Mouse (Mus musculus): Measurements from ENCODE around the gene Tapt1. TPM values are rescaled to one million over a fixed set of nuclear protein-coding genes. Genes with fewer than 3 reads are reported as not detected.

Tapt1 gene
- polyA plus RNA-seq, 1 experiment from 2014 or later: 32.3 TPM

DNA sequence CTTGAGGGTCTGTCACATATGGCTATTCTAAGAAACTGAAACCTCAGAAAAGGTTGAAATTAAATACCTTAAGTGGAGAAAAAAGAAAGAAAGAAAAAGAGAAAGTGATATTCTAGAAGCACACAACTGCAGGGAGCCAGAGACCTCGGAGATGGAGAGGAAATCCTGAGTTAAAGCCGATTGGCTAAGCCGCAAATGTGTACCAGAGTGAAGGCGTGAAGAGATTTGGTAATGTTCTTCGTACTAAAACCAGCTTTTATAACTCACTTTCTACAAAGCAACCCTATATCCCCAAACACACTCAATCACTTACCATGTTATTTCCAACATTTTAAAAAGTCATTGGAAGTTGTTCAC lies 8.8 kb downstream of the Tapt1 start:
- ATAC-seq (ENCODE audit: insufficient read depth): no peak
- WGBS (ENCODE audit: insufficient replicate concordance): 76% methylated on average over 5 of the region's 5 CpGs
- H3K27ac ChIP-seq (replicated peaks): no peak overlapping the region

DNA sequence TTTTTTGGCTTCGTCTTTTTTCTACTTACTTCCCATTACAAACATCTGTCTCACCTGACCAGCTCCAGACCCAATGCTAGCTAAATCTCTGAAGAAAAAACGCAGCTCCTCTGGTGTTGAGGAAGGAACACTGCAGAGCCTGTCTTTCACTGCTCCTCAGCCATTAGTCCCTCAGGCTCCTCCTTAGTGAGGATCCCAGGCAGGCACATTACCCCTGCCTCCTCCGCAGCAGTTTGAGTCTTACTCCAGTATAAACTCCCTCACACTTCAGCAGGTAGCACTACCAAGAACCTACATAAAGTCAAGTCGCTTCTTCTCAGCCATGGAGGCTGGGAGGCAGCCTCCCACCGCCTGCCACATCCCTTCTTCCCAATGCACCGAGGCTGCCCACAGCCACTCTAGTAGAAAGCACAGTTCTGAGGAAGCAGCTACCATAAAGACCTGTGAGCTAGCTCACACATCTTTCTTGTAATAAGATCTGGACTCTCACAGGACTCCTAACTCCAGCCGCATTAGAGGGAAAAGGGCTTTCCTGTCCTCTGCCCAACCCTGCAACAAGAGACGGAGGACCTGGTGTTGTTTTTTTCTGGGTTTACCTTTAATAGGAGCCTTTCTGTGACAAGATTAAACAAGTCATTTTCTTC lies 9.3 kb downstream of the Tapt1 start:
- no peak overlapping the region for H3K27ac ChIP-seq (replicated peaks)

More for the DNA sequence above, 8.8 kb downstream of the Tapt1 start:
- Histone ChIP-seq H3K9ac (no peak overlapping the region), H3K27me3 (no peaks in the 10 kb centered on the region), H3K4me1 (replicated peaks) (peaks cover 66% of the 10 kb centered on the region), H3K9me3 (replicated peaks) (no peaks in the 10 kb centered on the region), H3K4me2 (no peak overlapping the region), H3K36me3 (replicated peaks) (peaks cover 58% of the 10 kb centered on the region), H3K4me3 (replicated peaks) (no peak overlapping the region)

DNA sequence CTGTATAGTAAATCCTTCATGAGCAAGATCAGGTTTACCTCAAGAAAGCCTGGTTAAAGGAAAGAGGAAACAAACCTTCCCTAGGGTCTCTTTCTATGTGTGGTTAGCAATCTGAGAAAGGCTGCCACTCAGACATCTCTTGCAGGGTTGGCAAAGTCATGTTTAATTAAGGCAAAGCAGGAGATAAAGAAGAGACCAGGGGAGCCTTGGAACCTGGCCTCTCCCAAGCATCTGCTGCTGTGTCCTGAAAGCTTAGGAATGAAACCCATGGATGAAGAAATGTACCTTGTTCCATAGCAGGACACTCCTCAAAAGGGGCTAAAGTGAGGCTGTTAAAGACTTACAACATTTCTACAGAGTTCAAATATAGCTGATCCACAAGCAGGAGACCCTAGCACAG lies 11.3 kb downstream of the Tapt1 start:
- H3K9ac ChIP-seq: no peak overlapping the region
- no peaks in the 10 kb centered on the region for H3K9me3 ChIP-seq (replicated peaks)
- H3K27ac ChIP-seq (replicated peaks): no peak overlapping the region
- H3K4me1 ChIP-seq (replicated peaks): peaks cover 76% of the 10 kb centered on the region
- H3K4me3 ChIP-seq (replicated peaks): no peak overlapping the region
- ATAC-seq (ENCODE audit: insufficient read depth): no peak
- H3K4me2 ChIP-seq: no peak overlapping the region
- H3K36me3 ChIP-seq (replicated peaks): peaks cover 80% of the 10 kb centered on the region
- no peaks in the 10 kb centered on the region for H3K27me3 ChIP-seq

More for the DNA sequence above, 9.3 kb downstream of the Tapt1 start:
- Histone ChIP-seq H3K4me3 (replicated peaks) (no peak overlapping the region), H3K9me3 (replicated peaks) (no peaks in the 10 kb centered on the region), H3K4me1 (replicated peaks) (peaks cover 69% of the 10 kb centered on the region), H3K27me3 (no peaks in the 10 kb centered on the region), H3K4me2 (no peak overlapping the region), H3K9ac (no peak overlapping the region), H3K36me3 (replicated peaks) (peaks cover 62% of the 10 kb centered on the region)
- WGBS (ENCODE audit: insufficient replicate concordance): 82% methylated on average over 8 of the region's 8 CpGs
- no peak for ATAC-seq (ENCODE audit: insufficient read depth)

- Histone ChIP-seq H3K36me3 (replicated peaks) (peaks cover 79% of the 10 kb centered on the region), H3K4me3 (replicated peaks) (no peak overlapping the region), H3K27ac (replicated peaks) (no peak overlapping the region), H3K4me2 (no peak overlapping the region), H3K9ac (no peak overlapping the region), H3K9me3 (replicated peaks) (no peaks in the 10 kb centered on the region), H3K4me1 (replicated peaks) (peaks cover 76% of the 10 kb centered on the region), H3K27me3 (no peaks in the 10 kb centered on the region)
- no peak for ATAC-seq (ENCODE audit: insufficient read depth)
- WGBS (ENCODE audit: insufficient replicate concordance): 39% methylated on average over 2 of the region's 2 CpGs
Observed at GRCm38 (mm10) chr5:44214025-44214424, 12.4 kb downstream of the Tapt1 start.

DNA sequence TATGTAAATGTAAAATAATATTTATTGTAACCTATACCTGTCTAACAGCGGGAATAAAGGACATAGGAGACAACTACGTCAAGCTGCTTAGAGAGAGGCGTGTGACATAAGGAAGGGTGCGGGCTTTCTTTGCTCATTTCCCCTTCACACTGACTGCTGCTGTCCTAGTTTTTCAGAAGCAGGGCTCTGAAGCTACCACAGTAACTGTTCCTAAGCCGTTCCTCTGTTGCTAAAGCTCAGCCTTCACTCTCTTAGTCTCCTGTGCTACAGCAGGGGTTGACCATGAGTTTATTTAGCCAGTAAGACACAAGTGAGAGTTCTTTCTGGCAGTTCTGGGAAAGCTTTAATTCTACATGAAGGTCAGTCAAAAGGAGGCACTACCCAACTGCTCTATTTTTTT lies 13.0 kb downstream of the Tapt1 start:
- H3K9ac ChIP-seq: no peak overlapping the region
- H3K9me3 ChIP-seq (replicated peaks): no peaks in the 10 kb centered on the region
- no peak overlapping the region for H3K4me2 ChIP-seq
- H3K27me3 ChIP-seq: no peaks in the 10 kb centered on the region
- ATAC-seq (ENCODE audit: insufficient read depth): no peak
- peaks cover 74% of the 10 kb centered on the region for H3K4me1 ChIP-seq (replicated peaks)
- H3K27ac ChIP-seq (replicated peaks): no peak overlapping the region
- 88% methylated on average over 5 of the region's 5 CpGs for WGBS (ENCODE audit: insufficient replicate concordance)
- H3K4me3 ChIP-seq (replicated peaks): no peak overlapping the region
- H3K36me3 ChIP-seq (replicated peaks): peaks cover 76% of the 10 kb centered on the region

DNA sequence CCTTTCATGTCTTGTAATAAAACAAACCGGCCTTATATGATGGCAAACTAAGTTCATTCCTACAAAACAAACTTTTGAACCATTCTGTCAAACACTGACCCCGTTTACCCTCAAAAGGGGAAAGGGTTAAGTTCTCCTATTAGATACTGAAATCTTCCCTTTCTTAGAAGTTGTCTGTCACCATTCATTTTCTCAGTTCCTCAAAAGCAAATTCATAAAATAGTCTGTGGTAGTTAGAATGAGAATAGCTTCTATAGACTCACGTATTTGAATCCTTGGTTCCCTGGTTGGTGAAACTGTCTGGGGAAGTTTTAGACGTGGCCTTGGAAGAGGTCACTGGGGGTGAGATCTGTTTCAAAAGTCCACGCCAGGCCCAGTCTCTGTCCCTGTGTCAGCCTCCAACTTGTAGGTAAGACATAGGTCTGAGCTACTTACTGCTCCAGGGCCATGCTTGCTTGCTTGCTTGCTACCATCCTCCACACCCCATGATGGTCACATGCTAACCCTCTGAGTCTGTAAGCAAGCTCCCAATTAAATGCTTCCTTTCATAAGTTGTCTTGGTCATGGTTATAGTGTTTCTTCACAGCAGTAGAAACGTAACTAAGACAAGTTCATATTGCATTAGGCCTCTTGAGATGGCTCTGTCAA lies 14.5 kb downstream of the Tapt1 start:
- Histone ChIP-seq H3K9me3 (replicated peaks) (no peaks in the 10 kb centered on the region), H3K27ac (replicated peaks) (no peak overlapping the region), H3K4me3 (replicated peaks) (no peak overlapping the region), H3K4me1 (replicated peaks) (peaks cover 78% of the 10 kb centered on the region), H3K9ac (no peak overlapping the region), H3K36me3 (replicated peaks) (peaks cover 71% of the 10 kb centered on the region), H3K4me2 (no peak overlapping the region), H3K27me3 (no peaks in the 10 kb centered on the region)
- 63% methylated on average over 6 of the region's 6 CpGs for WGBS (ENCODE audit: insufficient replicate concordance)
- ATAC-seq (ENCODE audit: insufficient read depth): no peak

DNA sequence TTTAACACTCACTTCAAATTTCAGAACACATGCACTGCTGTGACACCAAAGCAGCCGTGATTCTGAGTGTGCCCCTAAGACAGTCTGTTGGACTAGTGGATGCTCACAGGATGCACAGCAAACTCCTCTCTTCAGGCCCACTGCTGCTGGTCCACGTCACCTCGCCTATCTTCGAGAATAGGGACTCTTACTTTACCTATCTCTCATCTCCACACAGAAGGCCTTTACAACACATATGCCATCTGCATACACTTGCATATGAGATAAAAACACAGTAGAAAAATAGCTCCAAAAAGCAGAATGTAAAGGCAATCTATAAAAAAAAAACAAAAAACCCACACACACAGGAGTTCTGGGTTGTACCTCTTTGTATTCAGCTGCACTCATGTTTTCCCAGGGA lies 19.1 kb downstream of the Tapt1 start:
- Histone ChIP-seq H3K36me3 (replicated peaks) (peaks cover 55% of the 10 kb centered on the region), H3K27me3 (no peaks in the 10 kb centered on the region), H3K4me1 (replicated peaks) (peaks cover 87% of the 10 kb centered on the region), H3K9ac (no peak overlapping the region), H3K27ac (replicated peaks) (peak overlapping the region; percentile 79), H3K4me2 (peak overlapping the region; percentile 32), H3K9me3 (replicated peaks) (no peaks in the 10 kb centered on the region), H3K4me3 (replicated peaks) (no peak overlapping the region)
- WGBS (ENCODE audit: insufficient replicate concordance): 23% methylated on average over 4 of the region's 4 CpGs
- ATAC-seq (ENCODE audit: insufficient read depth): peak; percentile 55

GRCm38 (mm10) chr5:44206651-44207050 lies 19.8 kb downstream of the Tapt1 start:
- no peak for ATAC-seq (ENCODE audit: insufficient read depth)
- Histone ChIP-seq H3K27me3 (no peaks in the 10 kb centered on the region), H3K4me2 (no peak overlapping the region), H3K27ac (replicated peaks) (0 out of 2 replicates have a peak overlapping the region, but pooled peaks have one; percentile 55), H3K9me3 (replicated peaks) (no peaks in the 10 kb centered on the region), H3K4me3 (replicated peaks) (no peak overlapping the region), H3K4me1 (replicated peaks) (peaks cover 85% of the 10 kb centered on the region), H3K36me3 (replicated peaks) (peaks cover 54% of the 10 kb centered on the region), H3K9ac (no peak overlapping the region)
- WGBS (ENCODE audit: insufficient replicate concordance): 58% methylated on average over 5 of the region's 5 CpGs

GRCm38 (mm10) chr5:44203410-44203809 lies 23.0 kb downstream of the Tapt1 start:
- H3K9ac ChIP-seq: no peak overlapping the region
- H3K9me3 ChIP-seq (replicated peaks): no peaks in the 10 kb centered on the region
- no peak overlapping the region for H3K4me3 ChIP-seq (replicated peaks)
- H3K27ac ChIP-seq (replicated peaks): peak overlapping the region; percentile 84
- 12% methylated on average over 1 of the region's 1 CpGs for WGBS (ENCODE audit: insufficient replicate concordance)
- peaks cover 41% of the 10 kb centered on the region for H3K36me3 ChIP-seq (replicated peaks)
- H3K27me3 ChIP-seq: no peaks in the 10 kb centered on the region
- ATAC-seq (ENCODE audit: insufficient read depth): peak; percentile 93
- peak overlapping the region; percentile 41 for H3K4me2 ChIP-seq
- H3K4me1 ChIP-seq (replicated peaks): peaks cover 71% of the 10 kb centered on the region

GRCm38 (mm10) chr5:44201665-44202064 lies 24.8 kb downstream of the Tapt1 start:
- no peak overlapping the region for H3K4me3 ChIP-seq (replicated peaks)
- H3K27ac ChIP-seq (replicated peaks): no peak overlapping the region
- H3K36me3 ChIP-seq (replicated peaks): peaks cover 33% of the 10 kb centered on the region
- H3K27me3 ChIP-seq: no peaks in the 10 kb centered on the region
- no peaks in the 10 kb centered on the region for H3K9me3 ChIP-seq (replicated peaks)
- peaks cover 71% of the 10 kb centered on the region for H3K4me1 ChIP-seq (replicated peaks)
- H3K9ac ChIP-seq: no peak overlapping the region
- ATAC-seq (ENCODE audit: insufficient read depth): no peak
- H3K4me2 ChIP-seq: no peak overlapping the region

- no peaks in the 10 kb centered on the region for H3K9me3 ChIP-seq (replicated peaks)
- no peak overlapping the region for H3K27ac ChIP-seq (replicated peaks)
- H3K4me3 ChIP-seq (replicated peaks): no peak overlapping the region
- 90% methylated on average over 4 of the region's 4 CpGs for WGBS (ENCODE audit: insufficient replicate concordance)
- peaks cover 34% of the 10 kb centered on the region for H3K36me3 ChIP-seq (replicated peaks)
- H3K4me1 ChIP-seq (replicated peaks): peaks cover 56% of the 10 kb centered on the region
- no peak overlapping the region for H3K4me2 ChIP-seq
- ATAC-seq (ENCODE audit: insufficient read depth): no peak
- no peak overlapping the region for H3K9ac ChIP-seq
- no peaks in the 10 kb centered on the region for H3K27me3 ChIP-seq
Observed at GRCm38 (mm10) chr5:44199109-44199508, 27.3 kb downstream of the Tapt1 start.

DNA sequence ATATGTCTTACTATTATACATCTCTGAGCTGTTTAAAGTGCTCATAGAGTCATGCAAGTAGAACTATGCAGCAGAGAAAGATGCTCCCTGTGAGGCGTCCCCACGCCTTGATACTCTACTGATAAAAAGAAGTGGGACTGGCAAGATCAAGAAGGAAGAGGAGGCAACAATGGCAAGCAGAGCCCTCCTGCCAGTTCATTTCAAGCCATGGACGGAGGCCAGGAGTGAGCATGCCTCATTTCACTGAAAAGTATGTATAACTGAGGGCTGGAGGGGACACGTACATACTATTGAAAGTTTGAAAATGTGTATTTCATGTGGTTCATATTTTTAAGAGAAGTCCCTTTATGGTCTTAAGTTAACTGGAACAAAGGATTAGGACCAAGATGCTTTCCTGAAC lies 28.0 kb downstream of the Tapt1 start:
- Histone ChIP-seq H3K27ac (replicated peaks) (peak overlapping the region; percentile 41; the same call in 1 of the 2 replicates), H3K9ac (no peak overlapping the region), H3K9me3 (replicated peaks) (no peaks in the 10 kb centered on the region), H3K4me1 (replicated peaks) (peaks cover 51% of the 10 kb centered on the region), H3K4me2 (no peak overlapping the region), H3K4me3 (replicated peaks) (no peak overlapping the region), H3K27me3 (no peaks in the 10 kb centered on the region), H3K36me3 (replicated peaks) (peaks cover 41% of the 10 kb centered on the region)
- ATAC-seq (ENCODE audit: insufficient read depth): no peak
- 43% methylated on average over 4 of the region's 4 CpGs for WGBS (ENCODE audit: insufficient replicate concordance)

Measured in liver, embryonic 15.5 days (tissue).